Mouse (Mus musculus): ENCODE data around the gene Tango2.
A peak's percentile ranks its signal among the peaks of the same experiment; 100 is the strongest.

Tango2 gene

DNA sequence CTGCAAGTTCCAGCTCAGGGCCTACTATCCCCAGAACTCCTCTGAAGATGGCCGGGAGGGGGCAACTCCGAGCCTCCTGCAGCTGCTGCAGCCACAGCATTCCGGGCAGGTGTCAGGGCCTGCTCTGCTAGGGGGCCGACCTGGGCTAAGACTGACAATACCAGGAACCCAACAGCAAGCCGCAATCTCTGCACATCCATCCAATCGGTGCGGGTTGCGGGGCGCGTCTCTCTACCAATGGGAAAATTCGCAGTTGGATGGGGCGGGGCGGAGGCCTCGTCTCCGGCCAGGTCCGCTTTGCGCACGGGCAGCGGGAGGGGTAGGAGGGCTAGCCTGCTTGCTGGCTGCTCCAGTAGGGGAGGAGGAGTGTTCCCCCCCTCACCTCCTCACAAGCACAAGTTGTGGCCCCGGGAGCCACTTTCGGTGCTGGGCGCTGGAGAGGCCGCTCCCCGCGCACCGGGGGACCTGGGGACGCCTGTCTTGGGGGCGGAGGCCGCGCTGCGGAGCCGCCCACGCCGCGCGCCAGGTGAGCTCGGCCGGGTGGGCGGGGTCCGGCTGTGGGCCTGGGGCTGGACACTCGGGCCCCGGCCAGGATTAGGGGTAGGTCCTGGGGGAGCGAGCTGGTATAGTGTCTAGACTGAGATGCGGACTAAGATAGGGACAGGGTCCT, at the start of gene Tango2, which contains the start of gene Arvcf:
TSS of gene Tango2 (minus strand) at position 173 of the 670 bp plus-strand sequence.
TSS of gene Arvcf (plus strand) at position 252 of the 670 bp plus-strand sequence.
- DNase-seq (ENCODE audit: low spot score in 2 of 2), result peak; percentile 87 to 92

GRCm38 (mm10) chr16:18396791-18397621, 49.1 kb upstream of the Tango2 start:
- no peak for DNase-seq (ENCODE audit: low spot score in 2 of 2)

GRCm38 (mm10) chr16:18396201-18396600, 48.3 kb upstream of the Tango2 start:
- peak; percentile 54 to 68 for DNase-seq (ENCODE audit: low spot score in 2 of 2)

DNA sequence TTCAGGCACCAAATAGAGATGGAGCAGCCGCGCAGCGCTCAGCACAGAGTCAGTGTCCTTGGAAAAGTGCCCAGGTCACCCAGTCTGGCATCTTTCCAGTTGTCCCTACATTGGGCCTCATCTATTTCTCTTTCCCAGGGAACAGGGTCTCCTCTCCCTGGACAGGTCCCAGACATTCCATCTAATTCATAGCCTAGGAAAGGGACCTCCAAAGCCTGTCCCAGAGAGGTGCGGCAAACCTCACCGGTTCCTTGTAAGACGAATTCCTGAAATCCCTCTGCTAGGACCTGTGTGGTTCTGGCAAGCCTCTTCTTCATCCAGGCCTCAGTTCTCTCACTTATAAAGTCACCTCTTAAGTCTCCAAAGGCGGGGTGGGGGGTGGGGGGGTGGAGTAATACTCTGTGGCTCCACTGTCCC, 47.7 kb upstream of the Tango2 start:
- no peak for DNase-seq (ENCODE audit: low spot score in 2 of 2)

GRCm38 (mm10) chr16:18394777-18395619, 47.1 kb upstream of the Tango2 start:
- DNase-seq (ENCODE audit: low spot score in 2 of 2), result no peak

DNA sequence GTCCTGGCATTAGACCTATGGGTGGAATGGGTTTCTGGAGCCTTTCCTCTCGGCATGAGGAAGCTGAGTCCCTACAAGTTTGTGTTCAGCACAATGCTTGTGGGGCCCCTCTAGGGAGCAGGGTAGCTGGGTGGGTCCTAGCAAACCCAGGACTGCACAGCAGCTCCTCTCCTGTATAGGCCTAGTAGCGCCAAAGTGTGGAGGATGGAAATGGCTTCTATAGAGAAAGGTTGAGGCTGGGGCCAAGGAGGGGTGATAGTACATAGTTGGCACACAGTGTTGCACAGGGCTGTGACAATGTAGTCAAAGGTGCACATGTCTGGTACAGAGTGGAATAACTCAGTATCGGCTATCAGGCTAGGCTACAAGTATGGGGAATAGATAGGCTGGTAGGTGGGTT, 46.2 kb upstream of the Tango2 start:
- no peak for DNase-seq (ENCODE audit: low spot score in 2 of 2)

DNA sequence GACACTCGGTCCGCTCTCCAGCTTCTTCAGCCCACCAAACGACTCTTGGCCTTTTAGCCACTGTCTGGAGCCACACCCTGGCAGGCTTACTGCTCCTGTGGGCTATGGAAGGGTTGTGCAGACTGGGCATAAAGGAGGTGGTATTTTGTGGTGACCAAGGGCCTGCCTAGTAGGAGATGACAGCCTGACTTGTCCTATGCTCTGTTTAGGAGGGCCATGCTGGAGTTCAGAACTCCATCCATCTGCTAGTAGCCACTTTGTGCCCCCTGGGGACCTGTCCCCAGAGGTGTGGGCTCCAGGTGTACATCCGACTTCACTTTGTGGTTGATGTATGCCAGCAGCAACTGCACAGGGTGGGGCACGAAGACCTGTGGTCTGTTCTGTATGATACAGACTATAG, 45.7 kb upstream of the Tango2 start:
- DNase-seq (ENCODE audit: low spot score in 2 of 2), result no peak

- DNase-seq (ENCODE audit: low spot score in 2 of 2), result peak; percentile 82 to 88
Measured at GRCm38 (mm10) chr16:18392469-18393426, 44.8 kb upstream of the Tango2 start.

DNA sequence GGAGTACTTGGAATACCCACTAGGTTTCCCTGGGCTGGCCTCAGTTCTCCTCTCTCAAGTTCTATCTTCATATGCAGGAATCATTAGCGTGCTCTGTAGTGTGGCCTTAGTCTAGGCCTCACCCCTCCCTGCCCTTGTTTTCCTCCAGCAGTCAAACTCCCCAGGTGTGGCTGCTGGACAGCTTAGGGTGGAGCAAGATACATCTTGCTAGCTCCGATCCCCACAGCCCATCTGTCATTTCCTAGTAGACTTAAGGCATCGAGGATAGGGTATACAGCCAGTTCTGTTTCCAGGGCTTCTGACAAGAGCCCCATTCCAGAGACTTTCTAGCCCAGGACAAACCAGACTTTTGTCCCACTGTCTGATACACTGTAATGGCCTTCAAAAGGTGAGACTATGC, 43.8 kb upstream of the Tango2 start:
- no peak for DNase-seq (ENCODE audit: low spot score in 2 of 2)

DNA sequence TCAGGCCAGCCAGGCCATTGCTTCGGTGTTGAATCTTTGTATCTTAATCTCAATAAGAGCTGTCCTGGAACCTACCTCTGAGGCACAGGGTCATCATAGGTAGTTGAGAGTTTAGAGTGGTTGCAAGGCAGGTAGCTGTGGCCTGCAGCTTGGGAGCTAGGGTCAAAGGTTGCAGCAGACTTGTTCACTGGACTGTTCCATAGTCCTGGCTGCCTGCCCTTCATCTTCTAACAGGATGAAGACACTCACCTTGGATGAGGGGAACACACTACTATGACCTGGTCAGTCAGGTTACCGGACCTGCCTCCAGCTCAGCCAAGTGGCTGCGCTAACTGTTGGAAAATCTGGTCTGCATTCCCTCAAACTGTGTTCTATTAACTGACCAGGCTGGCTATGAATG, 43.2 kb upstream of the Tango2 start:
- no peak for DNase-seq (ENCODE audit: low spot score in 2 of 2)

- no peak for DNase-seq (ENCODE audit: low spot score in 2 of 2)
Measured at GRCm38 (mm10) chr16:18390399-18390798, 42.5 kb upstream of the Tango2 start.

- DNase-seq (ENCODE audit: low spot score in 2 of 2), result no peak
Measured at GRCm38 (mm10) chr16:18388583-18389435, 40.9 kb upstream of the Tango2 start.

- DNase-seq (ENCODE audit: low spot score in 2 of 2), result no peak
Measured at GRCm38 (mm10) chr16:18387704-18388582, 40.0 kb upstream of the Tango2 start.

DNA sequence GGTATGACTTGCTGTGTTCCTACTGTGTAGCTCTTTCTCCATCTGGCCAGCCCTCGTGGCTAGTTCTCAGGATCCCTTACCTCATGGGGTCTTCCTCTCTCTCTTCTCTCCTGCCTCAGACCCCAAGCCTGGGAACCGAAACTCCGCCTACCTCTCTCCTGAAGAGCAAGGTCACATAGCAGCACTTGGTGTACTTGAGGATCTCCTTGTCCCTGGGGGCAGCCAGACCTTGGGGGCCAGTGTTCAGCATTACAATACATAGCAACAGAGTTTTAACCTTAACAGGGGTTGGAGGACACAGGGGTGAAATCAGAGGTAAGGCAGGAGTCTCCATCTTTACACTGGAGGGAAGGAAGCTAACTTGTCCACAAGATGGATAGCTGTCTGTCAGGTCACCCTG, 39.1 kb upstream of the Tango2 start:
- DNase-seq (ENCODE audit: low spot score in 2 of 2), result no peak

GRCm38 (mm10) chr16:18386451-18386850, 38.5 kb upstream of the Tango2 start:
- DNase-seq (ENCODE audit: low spot score in 2 of 2), result no peak

- DNase-seq (ENCODE audit: low spot score in 2 of 2), result no peak
Measured at GRCm38 (mm10) chr16:18385411-18385810, 37.5 kb upstream of the Tango2 start.

DNA sequence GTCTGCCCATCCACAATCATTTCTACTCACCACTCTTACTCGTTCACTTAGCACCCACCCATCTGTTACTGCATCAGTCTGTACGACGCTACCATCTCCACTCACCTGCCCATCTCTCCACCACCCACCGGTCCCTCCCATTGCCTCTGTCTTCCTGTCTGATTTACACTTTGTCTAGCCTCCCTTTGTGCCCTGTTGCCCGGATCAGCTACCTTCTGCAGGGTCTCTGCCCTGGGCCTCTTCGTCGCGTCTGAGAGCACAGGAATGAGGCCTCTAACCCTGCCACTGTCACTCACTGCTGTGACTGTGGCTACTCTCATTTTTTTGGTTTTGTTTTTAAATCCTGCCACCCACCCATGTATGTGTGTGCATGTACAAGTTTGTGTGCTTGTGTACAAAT, 36.8 kb upstream of the Tango2 start:
- no peak for DNase-seq (ENCODE audit: low spot score in 2 of 2)

DNA sequence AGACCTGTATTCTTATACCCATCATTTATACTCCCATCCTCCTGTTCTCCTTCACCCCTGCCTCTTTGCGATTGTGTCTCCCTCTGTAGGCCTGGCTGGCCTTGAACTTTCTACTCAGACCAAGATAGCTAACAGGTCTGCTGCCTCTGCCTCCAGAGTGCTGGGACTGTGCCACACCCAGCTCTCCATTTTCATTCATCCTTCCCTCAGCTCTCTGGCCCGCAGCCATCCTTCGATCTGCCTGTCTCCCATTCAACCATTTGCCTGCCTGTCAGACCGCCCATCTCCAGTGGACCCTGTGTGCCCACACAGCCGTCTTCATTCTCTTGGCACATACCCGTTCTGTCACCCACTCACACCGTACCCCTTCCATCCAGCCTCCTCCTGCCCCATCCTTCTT, 36.3 kb upstream of the Tango2 start:
- DNase-seq (ENCODE audit: low spot score in 2 of 2), result no peak

GRCm38 (mm10) chr16:18383756-18384155, 35.9 kb upstream of the Tango2 start:
- DNase-seq (ENCODE audit: low spot score in 2 of 2), result no peak
